Mouse (Mus musculus) left cerebral cortex, postnatal 10 days (tissue): Measurements from ENCODE around the gene Ppip5k1. TPM values are rescaled to one million over a fixed set of nuclear protein-coding genes. Genes with fewer than 3 reads are reported as not detected.

Experiments used
- DNase-seq, 2 experiments: peaks; one replicate each; pipeline ENCODE4 v3.0.0; 2021 to 2022; ENCODE audit warnings: low spot score in 2 of 2, mixed read lengths in 1 of 2; ENCODE audit errors: extremely low spot score in 1 of 2
- intact Hi-C: fragments of 180-260 bp; cut with DNase I; formaldehyde crosslinking; loops from one replicate; pipeline ENCODE4 v1.15.1; 2025
- total RNA-seq, 2 experiments: library from RNA; stranded (reverse); gene quantifications; 2 replicates each; pipeline ENCODE4 v1.2.3; 2021

Gene Ppip5k1
- total RNA-seq, 2 experiments from 2014 or later, result 50.4 to 55.7 TPM

GRCm38 (mm10) chr2:121316278-121316677, 38.9 kb downstream of the Ppip5k1 start:
- no peak for DNase-seq

DNA sequence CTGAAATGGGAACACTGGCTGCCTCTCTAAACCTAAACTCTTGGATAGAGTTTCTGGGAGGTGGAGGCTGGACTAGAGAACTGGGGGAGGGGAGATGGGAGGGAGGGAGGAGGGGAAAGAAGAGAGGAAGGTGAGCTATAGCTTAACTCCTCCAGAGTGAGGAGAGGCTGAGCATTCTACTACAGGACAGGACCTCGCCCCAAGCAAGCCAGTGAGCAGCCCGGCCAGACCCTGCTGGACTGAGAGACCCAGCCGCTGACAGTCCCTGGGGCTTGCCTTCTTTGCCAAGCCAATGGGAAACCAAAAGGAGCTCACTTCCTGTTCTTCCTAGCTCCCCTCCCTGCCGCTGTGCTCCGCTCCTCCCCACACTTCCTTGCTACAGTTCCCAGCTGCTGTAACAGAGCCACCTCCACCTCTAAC, 46.2 kb downstream of the Ppip5k1 start:
- peak in 1 of 2 experiments; percentile 59 for DNase-seq
- intact Hi-C loops, result no loop called here

More at GRCm38 (mm10) chr2:121316278-121316677, 38.9 kb downstream of the Ppip5k1 start:
- intact Hi-C loops, result no loop called here

DNA sequence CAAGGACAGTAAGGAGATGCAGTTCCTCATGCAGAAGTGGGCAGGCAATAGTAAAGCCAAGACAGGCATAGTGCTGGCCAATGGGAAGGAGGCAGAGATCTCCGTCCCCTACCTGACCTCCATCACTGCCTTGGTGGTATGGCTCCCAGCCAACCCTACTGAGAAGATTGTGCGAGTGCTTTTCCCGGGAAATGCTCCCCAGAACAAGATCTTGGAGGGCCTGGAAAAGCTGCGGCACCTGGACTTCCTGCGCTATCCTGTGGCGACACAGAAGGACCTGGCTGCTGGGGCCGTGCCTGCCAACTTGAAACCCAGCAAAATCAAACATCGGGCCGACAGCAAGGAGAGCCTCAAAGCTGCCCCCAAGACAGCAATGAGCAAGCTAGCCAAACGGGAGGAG, 55.2 kb downstream of the Ppip5k1 start:
- no peak for DNase-seq
- intact Hi-C loops, result no loop called here

GRCm38 (mm10) chr2:121299471-121299870, 55.7 kb downstream of the Ppip5k1 start:
- DNase-seq, result no peak
- intact Hi-C loops, result loop anchor here (5.0 kb wide), 1 partner anchor 102 kb away; no protein-coding TSS in a partner anchor

DNA sequence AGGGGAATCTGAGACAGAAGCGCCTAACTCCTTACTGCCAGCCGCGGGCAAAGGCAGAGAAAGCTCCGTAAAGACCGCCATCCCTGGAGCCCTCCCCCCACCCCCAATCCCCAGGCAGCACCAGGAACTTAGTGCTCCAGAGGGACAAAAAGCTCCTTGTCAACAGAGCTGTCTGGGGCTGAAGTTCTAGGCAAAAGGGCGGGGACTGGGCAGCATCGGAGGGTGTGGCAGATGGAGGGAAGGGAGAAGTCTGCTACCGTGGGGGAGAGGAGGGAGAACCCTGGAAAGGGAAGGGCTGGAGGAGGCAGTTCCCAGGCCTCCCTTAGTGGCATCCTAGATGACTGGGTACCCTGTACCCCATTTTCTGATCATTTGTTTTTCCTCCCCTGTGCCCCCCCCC, 57.1 kb downstream of the Ppip5k1 start:
- intact Hi-C loops, result loop anchor here (5.0 kb wide), 1 partner anchor 101 kb away; no protein-coding TSS in a partner anchor

GRCm38 (mm10) chr2:121297701-121298100, 57.5 kb downstream of the Ppip5k1 start:
- intact Hi-C loops, result loop anchor here (5.0 kb wide), 1 partner anchor 100 kb away; no protein-coding TSS in a partner anchor
- no peak for DNase-seq

More for the DNA sequence above, 57.1 kb downstream of the Ppip5k1 start:
- no peak for DNase-seq

DNA sequence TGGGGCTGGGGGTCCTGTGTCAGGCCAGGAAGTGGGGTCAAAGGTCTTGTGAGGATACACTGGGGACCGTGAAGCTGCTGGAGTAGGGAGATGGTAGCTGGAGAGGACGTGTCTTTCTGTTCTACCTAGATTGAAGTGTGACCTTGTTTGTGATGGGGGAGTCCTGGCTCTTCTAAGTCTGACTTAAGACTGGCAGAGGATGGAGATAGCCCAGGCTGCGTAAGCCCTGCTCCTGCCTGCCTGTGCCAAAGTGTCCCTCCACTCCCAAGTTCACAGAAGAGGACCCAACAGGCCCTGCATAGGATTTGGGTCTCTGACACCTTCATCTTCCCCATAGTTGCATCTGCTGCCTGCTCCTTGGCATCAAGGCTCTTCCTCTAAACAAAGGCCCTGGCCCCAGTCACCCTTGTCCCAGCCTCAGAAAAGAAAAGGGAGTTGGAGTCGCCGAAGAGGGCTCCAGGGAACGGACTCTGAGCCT, 58.4 kb downstream of the Ppip5k1 start:
- no peak for DNase-seq
- intact Hi-C loops, result loop anchor here (5.0 kb wide), 1 partner anchor 99 kb away; no protein-coding TSS in a partner anchor

GRCm38 (mm10) chr2:121295608-121296571, 59.3 kb downstream of the Ppip5k1 start:
- intact Hi-C loops, result loop anchor here (5.0 kb wide), 1 partner anchor 99 kb away; no protein-coding TSS in a partner anchor
- DNase-seq, result peak; percentile 48 to 66

DNA sequence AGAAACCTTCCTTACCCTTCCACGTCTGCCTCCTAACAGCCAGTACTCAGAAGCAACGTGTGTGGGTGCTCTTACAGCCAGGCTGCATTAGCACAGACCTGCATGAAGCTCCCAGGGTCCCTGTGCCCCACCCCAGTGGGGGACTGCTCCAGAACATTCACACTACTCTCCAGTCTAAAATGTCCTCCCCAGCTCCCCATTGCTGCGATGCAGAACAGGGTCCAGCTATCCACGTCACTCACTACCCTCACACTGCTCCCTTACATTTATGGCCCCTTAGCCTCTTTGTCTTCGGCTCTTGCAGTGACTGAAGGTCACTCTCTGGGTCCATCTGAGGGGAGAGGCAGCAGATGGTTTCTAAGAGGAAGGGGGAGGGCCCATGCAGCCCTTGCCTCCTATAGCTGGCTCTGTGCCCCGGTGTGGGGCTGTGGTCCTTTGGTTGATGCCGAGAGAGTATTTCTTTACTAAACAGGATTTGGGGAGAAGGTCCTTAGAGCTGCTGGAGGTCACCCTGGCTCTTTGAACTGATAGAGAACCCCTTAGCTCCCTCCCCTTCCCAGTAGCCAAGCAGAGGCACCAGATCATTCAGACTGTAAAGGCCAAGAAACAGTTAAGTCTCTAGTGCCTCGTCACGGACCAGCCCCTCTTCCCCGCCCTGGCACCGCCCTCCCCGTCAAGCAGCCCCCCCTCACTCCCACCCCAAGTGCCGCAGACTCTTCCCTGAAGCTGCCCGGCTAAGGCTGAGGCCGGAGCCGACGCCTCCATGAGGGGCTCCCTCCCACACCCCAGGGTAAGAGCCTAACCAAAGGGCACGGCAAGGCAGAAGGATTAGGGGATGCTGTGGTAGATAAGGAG, 60.2 kb downstream of the Ppip5k1 start:
- intact Hi-C loops, result loop anchor here (5.0 kb wide), 1 partner anchor 98 kb away; no protein-coding TSS in a partner anchor
- DNase-seq, result peak; percentile 77 to 88

- peak; percentile 5 to 73 for DNase-seq
- intact Hi-C loops, result no loop called here
These were observed 61.0 kb downstream of the Ppip5k1 start for GRCm38 (mm10) chr2:121294182-121294581.

GRCm38 (mm10) chr2:121292316-121293013, 62.7 kb downstream of the Ppip5k1 start:
- DNase-seq, result no peak
- intact Hi-C loops, result no loop called here

- DNase-seq, result no peak
- intact Hi-C loops, result no loop called here
These were observed 65.3 kb downstream of the Ppip5k1 start for GRCm38 (mm10) chr2:121289730-121290540.

GRCm38 (mm10) chr2:121288901-121289729, 66.1 kb downstream of the Ppip5k1 start, which contains the start of gene Map1a:
Gene Map1a (plus strand): TSS chr2:121289600.
- DNase-seq, result peak; percentile 97 to 98
- intact Hi-C loops, result no loop called here

- DNase-seq, result no peak
- intact Hi-C loops, result no loop called here
These were observed 67.3 kb downstream of the Ppip5k1 start for GRCm38 (mm10) chr2:121287850-121288249.

DNA sequence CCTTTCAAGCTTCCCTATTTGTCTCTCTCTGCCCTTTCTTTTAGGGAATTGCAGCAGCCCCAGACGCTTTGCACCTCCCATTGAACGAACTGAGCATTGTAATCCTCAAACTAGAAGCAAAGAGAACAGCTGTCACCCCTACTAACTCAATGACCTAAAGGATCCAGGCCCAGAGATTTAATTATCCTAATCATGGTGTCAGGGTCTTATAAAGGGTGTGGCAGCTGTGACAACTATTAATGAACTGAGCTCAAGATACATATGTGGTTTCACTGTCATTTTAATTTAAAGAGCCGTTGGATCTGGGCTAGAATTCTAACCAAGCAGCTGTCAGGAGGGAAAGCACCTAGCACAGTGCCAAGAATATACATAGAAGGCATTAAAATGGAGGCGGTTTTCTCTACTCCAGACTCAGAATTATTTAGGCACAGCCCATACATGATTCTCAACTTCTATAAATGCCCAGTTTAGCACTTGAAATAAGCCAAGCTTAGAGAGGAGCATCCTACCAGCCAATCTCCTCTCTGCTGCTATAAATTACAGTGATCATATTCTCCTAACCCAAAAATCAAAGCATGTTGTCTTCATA, 83.2 kb downstream of the Ppip5k1 start:
- peak in 1 of 2 experiments; percentile 58 for DNase-seq
- intact Hi-C loops, result no loop called here

DNA sequence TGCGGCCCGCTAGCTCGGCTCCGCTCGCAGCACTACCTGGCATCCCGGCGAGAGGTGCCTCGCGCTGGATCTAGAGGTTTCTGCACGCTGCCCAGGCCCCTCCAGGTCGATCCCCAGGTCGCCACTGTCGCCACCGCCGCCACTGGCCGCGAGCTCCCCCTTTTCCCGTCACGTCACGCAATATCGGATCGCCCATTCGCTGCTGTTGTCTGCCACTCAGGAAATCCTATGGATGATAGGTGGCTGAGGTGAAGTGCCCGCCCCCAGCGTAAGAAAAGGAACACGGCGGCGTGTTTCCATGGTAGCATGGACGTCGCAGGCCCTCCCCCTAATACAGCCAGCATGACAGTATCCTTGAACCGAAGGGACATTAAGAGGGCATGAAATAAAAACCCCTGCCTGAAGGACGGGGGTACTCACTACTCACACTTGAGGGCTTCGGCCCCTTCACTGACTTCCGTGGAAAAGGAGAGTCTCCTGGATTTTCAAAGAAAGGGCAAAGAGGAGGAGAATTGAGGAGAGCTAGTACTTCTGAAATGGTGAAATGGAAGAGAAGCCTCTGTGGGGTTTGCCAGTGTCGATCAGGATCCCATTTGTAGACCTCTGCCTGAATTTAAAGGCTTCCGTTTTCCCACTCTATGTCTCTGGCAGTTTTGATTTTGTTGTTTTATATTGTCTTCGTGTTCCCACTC, 83.8 kb downstream of the Ppip5k1 start, which contains the start of gene Trp53bp1:
Gene Trp53bp1 (minus strand): TSS at position 172 of the 692 bp plus-strand sequence.
- DNase-seq, result peak; percentile 96
- intact Hi-C loops, result no loop called here
